Mouse (Mus musculus) midbrain, embryonic 16.5 days (tissue): ENCODE measurements around the gene Atg4d. TPM values are rescaled to one million over a fixed set of nuclear protein-coding genes. Genes with fewer than 3 reads are reported as not detected.

Experiments used
- ATAC-seq: fragments of 200-750 bp; cut with Nextera tagmentation; 2 replicates; pipeline ENCODE4 v1.8.0; 2017; ENCODE audit warnings: moderate TSS enrichment
- H3K27ac ChIP-seq: fragments of 300-500 bp; sonication (generic); 2 replicates; pipeline ENCODE4 v1.5.1; 2014; ENCODE audit warnings: mild to moderate bottlenecking, low read length, mixed read lengths
- H3K27me3 ChIP-seq: fragments of 300-500 bp; sonication (generic); 2 replicates; pipeline ENCODE4 v1.6.1; 2014; ENCODE audit warnings: low read depth, low read length, mixed read lengths; ENCODE audit not compliant: control insufficient read depth, insufficient read depth
- H3K36me3 ChIP-seq: fragments of 300-500 bp; sonication (generic); 2 replicates; pipeline ENCODE4 v1.6.1; 2014; ENCODE audit warnings: mild to moderate bottlenecking, low read length, moderate library complexity, mixed read lengths; ENCODE audit not compliant: control insufficient read depth, insufficient read depth
- H3K4me1 ChIP-seq: fragments of 300-500 bp; sonication (generic); 2 replicates; pipeline ENCODE4 v1.6.1; 2014; ENCODE audit warnings: mild to moderate bottlenecking, low read length, mixed read lengths; ENCODE audit not compliant: control insufficient read depth, insufficient read depth
- H3K4me2 ChIP-seq: fragments of 300-500 bp; sonication (generic); 2 replicates; pipeline ENCODE4 v1.6.1; 2014; ENCODE audit warnings: mild to moderate bottlenecking, low read length, mixed read lengths
- H3K4me3 ChIP-seq: fragments of 300-500 bp; sonication (generic); 2 replicates; pipeline ENCODE4 v1.5.1; 2014; ENCODE audit warnings: low read depth, mild to moderate bottlenecking, low read length, moderate library complexity, mixed read lengths
- H3K9ac ChIP-seq: fragments of 300-500 bp; sonication (generic); 2 replicates; pipeline ENCODE4 v1.6.1; 2014; ENCODE audit warnings: low read depth, low read length, mixed read lengths
- H3K9me3 ChIP-seq: fragments of 300-500 bp; sonication (generic); replicated peaks from 2 replicates; pipeline ENCODE4 v1.6.1; 2014; ENCODE audit warnings: mild to moderate bottlenecking, low read length, mixed read lengths; ENCODE audit not compliant: control insufficient read depth, poor library complexity, severe bottlenecking
- WGBS: fragments of 180-500 bp; shearing (Covaris S2); extraction: QIAGEN DNeasy Blood & Tissue Kit; methylation state at CpG from one replicate; pipeline ENCODE4 v1.1.7; 2014; 5-methylcytosine and 5-hydroxymethylcytosine counted together
- polyA plus RNA-seq: library from polyadenylated mRNA; unstranded; fragments of >200 nt; fragmentation: Nextera tagmentation; extraction: Ambion mirVana; gene quantifications from 2 replicates; pipeline ENCODE4 v1.2.1, GENCODE M21; 2015

Atg4d gene
- polyA plus RNA-seq, 1 experiment from 2014 or later: 43.0 TPM

GRCm38 (mm10) chr9:21225415-21225758, 39.7 kb upstream of the Atg4d start:
- Histone ChIP-seq H3K9me3 (no peaks in the 10 kb centered on the region), H3K4me1 (peaks cover 13% of the 10 kb centered on the region), H3K36me3 (peaks cover 7% of the 10 kb centered on the region; the same call in 1 of the 2 replicates), H3K4me3 (peak overlapping the region; percentile 4), H3K4me2 (peak overlapping the region; percentile 40), H3K9ac (no peak overlapping the region), H3K27me3 (no peaks in the 10 kb centered on the region), H3K27ac (no peak overlapping the region)
- WGBS: 22% methylated on average over 7 of the region's 7 CpGs
- no peak for ATAC-seq

GRCm38 (mm10) chr9:21227342-21227741, 37.8 kb upstream of the Atg4d start:
- Histone ChIP-seq H3K9me3 (no peaks in the 10 kb centered on the region), H3K4me1 (peaks cover 7% of the 10 kb centered on the region; the same call in 1 of the 2 replicates), H3K36me3 (peaks cover 11% of the 10 kb centered on the region; the same call in 1 of the 2 replicates), H3K27ac (no peak overlapping the region), H3K27me3 (no peaks in the 10 kb centered on the region), H3K4me3 (peak overlapping the region; percentile 31), H3K4me2 (peak overlapping the region; percentile 52), H3K9ac (peak overlapping the region; percentile 57)
- ATAC-seq: peak; percentile 63; the same call in 1 of the 2 replicates
- WGBS: 15% methylated on average over 16 of the region's 16 CpGs

GRCm38 (mm10) chr9:21231551-21231950, 33.5 kb upstream of the Atg4d start:
- WGBS: 43% methylated on average over 22 of the region's 23 CpGs
- H3K9ac ChIP-seq: no peak overlapping the region
- H3K4me3 ChIP-seq: no peak overlapping the region
- H3K36me3 ChIP-seq: peaks cover 20% of the 10 kb centered on the region
- H3K4me2 ChIP-seq: no peak overlapping the region
- H3K27me3 ChIP-seq: no peaks in the 10 kb centered on the region
- no peak overlapping the region for H3K27ac ChIP-seq
- ATAC-seq: no peak
- H3K9me3 ChIP-seq: no peaks in the 10 kb centered on the region
- H3K4me1 ChIP-seq: peaks cover 9% of the 10 kb centered on the region

- peaks cover 20% of the 10 kb centered on the region for H3K36me3 ChIP-seq
- H3K9me3 ChIP-seq: no peaks in the 10 kb centered on the region
- H3K4me1 ChIP-seq: peaks cover 17% of the 10 kb centered on the region
- no peak overlapping the region for H3K4me3 ChIP-seq
- no peak for ATAC-seq
- WGBS: 89% methylated on average over 5 of the region's 5 CpGs
- no peak overlapping the region for H3K27ac ChIP-seq
- no peak overlapping the region for H3K9ac ChIP-seq
- no peak overlapping the region for H3K4me2 ChIP-seq
- no peaks in the 10 kb centered on the region for H3K27me3 ChIP-seq
Measured at GRCm38 (mm10) chr9:21232867-21233266, 32.2 kb upstream of the Atg4d start.

GRCm38 (mm10) chr9:21233366-21233765, 31.7 kb upstream of the Atg4d start:
- H3K9ac ChIP-seq: no peak overlapping the region
- no peak for ATAC-seq

GRCm38 (mm10) chr9:21233805-21234204, 31.3 kb upstream of the Atg4d start:
- 75% methylated on average over 28 of the region's 28 CpGs for WGBS
- ATAC-seq: no peak
- Histone ChIP-seq H3K4me3 (no peak overlapping the region), H3K36me3 (peaks cover 20% of the 10 kb centered on the region), H3K27ac (no peak overlapping the region), H3K9me3 (no peaks in the 10 kb centered on the region), H3K9ac (no peak overlapping the region), H3K4me2 (no peak overlapping the region), H3K4me1 (peaks cover 17% of the 10 kb centered on the region), H3K27me3 (no peaks in the 10 kb centered on the region)

More at GRCm38 (mm10) chr9:21233366-21233765, 31.7 kb upstream of the Atg4d start:
- Histone ChIP-seq H3K4me3 (no peak overlapping the region), H3K27ac (no peak overlapping the region), H3K4me1 (peaks cover 17% of the 10 kb centered on the region), H3K9me3 (no peaks in the 10 kb centered on the region), H3K27me3 (no peaks in the 10 kb centered on the region), H3K4me2 (no peak overlapping the region), H3K36me3 (peaks cover 20% of the 10 kb centered on the region)
- 88% methylated on average over 29 of the region's 29 CpGs for WGBS

- no peak overlapping the region for H3K27ac ChIP-seq
- H3K4me1 ChIP-seq: peaks cover 17% of the 10 kb centered on the region
- ATAC-seq: no peak
- H3K9me3 ChIP-seq: no peaks in the 10 kb centered on the region
- no peak overlapping the region for H3K9ac ChIP-seq
- no peaks in the 10 kb centered on the region for H3K27me3 ChIP-seq
- H3K4me3 ChIP-seq: no peak overlapping the region
- H3K36me3 ChIP-seq: peaks cover 13% of the 10 kb centered on the region
- 88% methylated on average over 4 of the region's 4 CpGs for WGBS
- H3K4me2 ChIP-seq: no peak overlapping the region
Measured at GRCm38 (mm10) chr9:21235341-21235740, 29.8 kb upstream of the Atg4d start.

GRCm38 (mm10) chr9:21236991-21237367, 28.1 kb upstream of the Atg4d start:
- Histone ChIP-seq H3K27me3 (no peaks in the 10 kb centered on the region), H3K9ac (peak overlapping the region; percentile 99), H3K9me3 (no peaks in the 10 kb centered on the region), H3K36me3 (peaks cover 9% of the 10 kb centered on the region), H3K27ac (peak overlapping the region; percentile 90; the same call in 1 of the 2 replicates), H3K4me2 (peak overlapping the region; percentile 78), H3K4me1 (peaks cover 17% of the 10 kb centered on the region), H3K4me3 (peak overlapping the region; percentile 82; the same call in 1 of the 2 replicates)
- 84% methylated on average over 25 of the region's 25 CpGs for WGBS
- no peak for ATAC-seq

GRCm38 (mm10) chr9:21237368-21238003, 27.6 kb upstream of the Atg4d start:
- peak overlapping the region; percentile 99 for H3K9ac ChIP-seq
- H3K36me3 ChIP-seq: peaks cover 9% of the 10 kb centered on the region
- H3K27me3 ChIP-seq: peaks cover under 1% of the 10 kb centered on the region
- WGBS: 20% methylated on average over 19 of the region's 19 CpGs
- peak overlapping the region; percentile 82 for H3K4me3 ChIP-seq
- H3K27ac ChIP-seq: peak overlapping the region; percentile 90
- H3K4me1 ChIP-seq: peaks cover 17% of the 10 kb centered on the region
- H3K9me3 ChIP-seq: no peaks in the 10 kb centered on the region
- 0 out of 2 replicates have a peak, but pooled peaks have one; percentile 29 for ATAC-seq
- H3K4me2 ChIP-seq: peak overlapping the region; percentile 78
